Mouse (Mus musculus): ENCODE measurements at regions not wholly inside any gene's neighbourhood (a gene's known extent, or its start where the extent isn't known, plus 50 kb on each side); places are given as distances from the start of the nearest gene placed in this dataset.

DNA sequence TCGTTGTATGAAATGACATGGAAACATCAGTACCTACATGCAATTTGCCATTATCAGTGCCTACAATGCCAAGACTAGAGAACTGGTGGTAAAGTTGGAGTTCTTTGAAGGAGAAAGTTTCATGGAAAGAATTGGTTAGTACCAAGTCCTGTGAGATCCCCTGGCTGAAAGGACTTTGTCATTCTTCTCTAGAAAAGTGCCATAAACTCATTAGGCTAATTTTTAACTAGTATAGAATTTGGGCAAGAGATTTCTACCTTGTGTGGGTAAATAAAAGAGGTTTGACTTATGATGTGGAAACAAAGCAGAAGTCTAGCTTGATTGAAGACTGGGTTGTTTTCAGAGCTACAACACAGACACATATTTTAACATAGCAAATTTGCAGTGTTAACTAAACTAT lies 131.4 kb upstream of the Ccn2 start:
- H3K4me2 ChIP-seq (ENCODE audit: insufficient read depth, low read depth, poor library complexity, severe bottlenecking): no peak overlapping the region
- H3K36me3 ChIP-seq (replicated peaks in 1 of 2; ENCODE audit: control insufficient read depth in 1 of 2, insufficient read depth in 1 of 2, low read length in 1 of 2): no peaks in the 10 kb centered on the region
- no peak for DNase-seq (ENCODE audit: extremely low read depth)
- H3K79me2 ChIP-seq (replicated peaks; ENCODE audit: control insufficient read depth, extremely low read depth, insufficient read depth, poor library complexity, severe bottlenecking): no peaks in the 10 kb centered on the region
- H3K27me3 ChIP-seq (replicated peaks): no peaks in the 10 kb centered on the region
- H3K9me3 ChIP-seq (replicated peaks; ENCODE audit: low read length): no peaks in the 10 kb centered on the region
- dilution Hi-C loops (cut with MboI; ENCODE audit: extremely low pct_ligation_motif_present, extremely low pct_unique_long_range_greater_than_20kb, low sequenced_read_pairs) (no loop called here), in situ Hi-C loops (cut with MboI; ENCODE audit: low pct_ligation_motif_present, low pct_unique_long_range_greater_than_20kb, low sequenced_read_pairs) (no loop called here)
- no peak overlapping the region for H3K9ac ChIP-seq (ENCODE audit: insufficient read depth, low read depth)
- H3K27ac ChIP-seq (ENCODE audit: insufficient read depth, low read depth): no peak overlapping the region
- H3K4me1 ChIP-seq (ENCODE audit: control insufficient read depth in 1 of 2, insufficient read depth in 2 of 2): no peaks in the 10 kb centered on the region
- H3K4me3 ChIP-seq (replicated peaks in 1 of 3; ENCODE audit: low read depth in 2 of 3, low read length in 2 of 3, poor library complexity in 1 of 3): no peak overlapping the region
- no peak for TF ChIP-seq JUN (IDR thresholded peaks at IDR 0.05; ENCODE audit: insufficient read depth, low read depth, low read length)

DNA sequence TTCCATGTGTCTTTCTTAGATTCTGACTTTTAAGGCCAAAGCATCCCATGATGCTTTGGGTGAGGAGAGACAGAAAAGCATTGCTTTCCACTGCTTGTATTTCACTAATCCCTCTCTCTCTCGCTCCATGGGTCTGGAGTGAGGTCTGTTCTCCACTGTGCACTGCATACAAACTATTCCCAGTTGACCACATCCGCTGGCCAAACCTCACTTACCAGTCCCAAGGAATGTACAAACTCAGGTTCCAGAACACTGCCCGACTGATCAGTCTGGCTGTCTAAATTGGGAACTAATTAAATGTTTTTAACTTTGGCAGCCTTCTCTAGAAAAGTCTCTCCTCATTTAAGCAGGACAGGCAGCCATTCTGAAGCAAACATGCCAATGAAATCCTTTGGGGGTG lies 130.9 kb upstream of the Ccn2 start:
- Histone ChIP-seq H3K27ac (ENCODE audit: insufficient read depth, low read depth) (no peak overlapping the region), H3K4me2 (ENCODE audit: insufficient read depth, low read depth, poor library complexity, severe bottlenecking) (no peak overlapping the region), H3K9ac (ENCODE audit: insufficient read depth, low read depth) (no peak overlapping the region), H3K27me3 (replicated peaks) (no peaks in the 10 kb centered on the region), H3K9me3 (replicated peaks; ENCODE audit: low read length) (no peaks in the 10 kb centered on the region), H3K79me2 (replicated peaks; ENCODE audit: control insufficient read depth, extremely low read depth, insufficient read depth, poor library complexity, severe bottlenecking) (no peaks in the 10 kb centered on the region), H3K4me3 (replicated peaks in 1 of 3; ENCODE audit: low read depth in 2 of 3, low read length in 2 of 3, poor library complexity in 1 of 3) (no peak overlapping the region), H3K36me3 (replicated peaks in 1 of 2; ENCODE audit: control insufficient read depth in 1 of 2, insufficient read depth in 1 of 2, low read length in 1 of 2) (no peaks in the 10 kb centered on the region), H3K4me1 (ENCODE audit: control insufficient read depth in 1 of 2, insufficient read depth in 2 of 2) (no peaks in the 10 kb centered on the region)
- in situ Hi-C loops (cut with MboI; ENCODE audit: low pct_ligation_motif_present, low pct_unique_long_range_greater_than_20kb, low sequenced_read_pairs) (no loop called here), dilution Hi-C loops (cut with MboI; ENCODE audit: extremely low pct_ligation_motif_present, extremely low pct_unique_long_range_greater_than_20kb, low sequenced_read_pairs) (no loop called here)
- no peak for TF ChIP-seq NELFE (IDR thresholded peaks at IDR 0.05; ENCODE audit: low read depth, low read length)
- no peak for TF ChIP-seq KAT2A (IDR thresholded peaks at IDR 0.05; ENCODE audit: insufficient replicate concordance, low read length)
- DNase-seq (ENCODE audit: extremely low read depth): no peak

DNA sequence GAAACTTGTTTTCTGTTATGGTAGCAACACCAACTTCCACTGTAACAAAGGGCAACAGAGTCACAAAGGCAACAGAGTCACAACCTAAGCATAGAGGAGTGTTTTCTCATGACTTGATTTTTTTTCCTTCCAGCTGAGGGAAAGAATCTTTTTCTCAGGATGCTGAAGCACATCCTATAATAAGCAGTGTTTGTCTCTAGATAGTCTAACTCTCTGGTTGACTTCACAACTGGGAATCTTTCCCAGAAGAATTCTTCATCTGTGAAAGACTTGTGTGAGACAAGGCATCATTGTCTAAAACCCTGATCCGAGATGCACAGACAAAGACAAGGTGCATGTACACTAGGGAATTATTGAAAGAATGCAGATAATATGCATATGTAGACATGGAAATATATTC lies 125.5 kb upstream of the Ccn2 start:
- Histone ChIP-seq H3K4me1 (ENCODE audit: control insufficient read depth in 1 of 2, insufficient read depth in 2 of 2) (no peaks in the 10 kb centered on the region), H3K27ac (ENCODE audit: insufficient read depth, low read depth) (no peak overlapping the region), H3K4me2 (ENCODE audit: insufficient read depth, low read depth, poor library complexity, severe bottlenecking) (no peak overlapping the region), H3K9ac (ENCODE audit: insufficient read depth, low read depth) (no peak overlapping the region), H3K79me2 (replicated peaks; ENCODE audit: control insufficient read depth, extremely low read depth, insufficient read depth, poor library complexity, severe bottlenecking) (no peaks in the 10 kb centered on the region), H3K36me3 (replicated peaks in 1 of 2; ENCODE audit: control insufficient read depth in 1 of 2, insufficient read depth in 1 of 2, low read length in 1 of 2) (no peaks in the 10 kb centered on the region), H3K27me3 (replicated peaks) (no peaks in the 10 kb centered on the region), H3K9me3 (replicated peaks; ENCODE audit: low read length) (no peaks in the 10 kb centered on the region), H3K4me3 (replicated peaks in 1 of 3; ENCODE audit: low read depth in 2 of 3, low read length in 2 of 3, poor library complexity in 1 of 3) (no peak overlapping the region)
- no peak for TF ChIP-seq GABPA (IDR thresholded peaks at IDR 0.05; ENCODE audit: insufficient replicate concordance, low read depth, low read length)
- TF ChIP-seq PAX5 (IDR thresholded peaks at IDR 0.05; ENCODE audit: low read length): no peak
- no peak for TF ChIP-seq MXI1 (IDR thresholded peaks at IDR 0.05; ENCODE audit: low read depth, low read length)
- no peak for TF ChIP-seq NELFE (IDR thresholded peaks at IDR 0.05; ENCODE audit: low read depth, low read length)
- TF ChIP-seq ZC3H11A (IDR thresholded peaks at IDR 0.05; ENCODE audit: low read depth, low read length): no peak
- no peak for TF ChIP-seq TBP (conservative IDR thresholded peaks at IDR 0.05; ENCODE audit: low read depth, low read length)
- no peak for TF ChIP-seq MAX (IDR thresholded peaks at IDR 0.05; ENCODE audit: low read length)
- no peak for TF ChIP-seq MAZ (IDR thresholded peaks at IDR 0.05; ENCODE audit: low read depth, low read length)
- TF ChIP-seq EP300 (IDR thresholded peaks at IDR 0.05; ENCODE audit: low read length): no peak
- TF ChIP-seq SMC3 (IDR thresholded peaks at IDR 0.05; ENCODE audit: low read depth, low read length): no peak
- TF ChIP-seq TCF12 (IDR thresholded peaks at IDR 0.05; ENCODE audit: low read depth, low read length): no peak
- no peak for TF ChIP-seq ELF1 (IDR thresholded peaks at IDR 0.05; ENCODE audit: low read depth, low read length)
- TF ChIP-seq ZMIZ1 (IDR thresholded peaks at IDR 0.05; ENCODE audit: low read depth, low read length): no peak
- no peak for TF ChIP-seq E2F4 (IDR thresholded peaks at IDR 0.05; ENCODE audit: insufficient replicate concordance, low read depth, low read length)
- TF ChIP-seq UBTF (IDR thresholded peaks at IDR 0.05; ENCODE audit: low read depth, low read length): no peak
- DNase-seq (ENCODE audit: extremely low read depth): no peak
- dilution Hi-C loops (cut with MboI; ENCODE audit: extremely low pct_ligation_motif_present, extremely low pct_unique_long_range_greater_than_20kb, low sequenced_read_pairs) (no loop called here), in situ Hi-C loops (cut with MboI; ENCODE audit: low pct_ligation_motif_present, low pct_unique_long_range_greater_than_20kb, low sequenced_read_pairs) (no loop called here)

All from CH12.LX (cell line).